Mouse (Mus musculus) E14TG2a.4 (cell line): ENCODE measurements around the gene Gsg1l.

Experiments
- CTCF ChIP-seq: conservative IDR thresholded peaks from 2 replicates; pipeline ENCODE4 v1.5.1; 2014; ENCODE audit warnings: low read length
- NANOG ChIP-seq: IDR thresholded peaks from 2 replicates; pipeline ENCODE4 v1.6.1; 2014; ENCODE audit warnings: borderline replicate concordance, low read length, mixed read lengths

GRCm38 (mm10) chr7:125893621-125894020, 188.6 kb downstream of the Gsg1l start:
- TF ChIP-seq CTCF, result no peak
- TF ChIP-seq NANOG, result no peak
